Mouse (Mus musculus): ENCODE data around the gene Il10. TPM values are rescaled to one million over a fixed set of nuclear protein-coding genes. Genes with fewer than 3 reads are reported as not detected.

Gene Il10
- polyA plus RNA-seq, 1 experiment from 2014 or later: not detected

- 86% methylated on average over 7 of the region's 7 CpGs for WGBS
- Histone ChIP-seq H3K4me3 (ENCODE audit: low read depth, low read length) (no peak overlapping the region), H3K27ac (replicated peaks; ENCODE audit: low read depth, low read length) (no peak overlapping the region), H3K4me2 (ENCODE audit: low read depth, low read length) (no peak overlapping the region), H3K4me1 (ENCODE audit: control insufficient read depth, insufficient read depth, low read length) (peaks cover 20% of the 10 kb centered on the region), H3K9ac (ENCODE audit: low read depth, low read length) (no peak overlapping the region), H3K9me3 (ENCODE audit: control insufficient read depth, low read length) (no peaks in the 10 kb centered on the region), H3K27me3 (replicated peaks; ENCODE audit: control insufficient read depth, insufficient read depth, low read length) (no peaks in the 10 kb centered on the region), H3K36me3 (ENCODE audit: control insufficient read depth, insufficient read depth, low read length) (no peaks in the 10 kb centered on the region)
- no peak for ATAC-seq (ENCODE audit: low read depth)
- no peak for DNase-seq (ENCODE audit: low spot score)
Observed at GRCm38 (mm10) chr1:131072376-131072990, 52.8 kb downstream of the Il10 start.

- Histone ChIP-seq H3K9ac (ENCODE audit: low read depth, low read length) (no peak overlapping the region), H3K27ac (replicated peaks; ENCODE audit: low read depth, low read length) (peak overlapping the region; percentile 58), H3K4me3 (ENCODE audit: low read depth, low read length) (no peak overlapping the region), H3K9me3 (ENCODE audit: control insufficient read depth, low read length) (no peaks in the 10 kb centered on the region), H3K4me1 (ENCODE audit: control insufficient read depth, insufficient read depth, low read length) (peaks cover 28% of the 10 kb centered on the region), H3K36me3 (ENCODE audit: control insufficient read depth, insufficient read depth, low read length) (no peaks in the 10 kb centered on the region), H3K27me3 (replicated peaks; ENCODE audit: control insufficient read depth, insufficient read depth, low read length) (no peaks in the 10 kb centered on the region), H3K4me2 (ENCODE audit: low read depth, low read length) (no peak overlapping the region)
- DNase-seq (ENCODE audit: low spot score) (peak; percentile 71), ATAC-seq (ENCODE audit: low read depth) (no peak)
- 69% methylated on average over 8 of the region's 8 CpGs for WGBS
Observed at GRCm38 (mm10) chr1:131074524-131074938, 54.9 kb downstream of the Il10 start.

Other genes with a start within 250 kb of the Il10 start
- gene Fcamr, start 218.9 kb upstream of the Il10 start, polyA plus RNA-seq (2014; fragmentation: Nextera tagmentation; extraction: Ambion mirVana): 0.13 and 0.22 TPM in 2 replicates
- not detected in 2 replicates for gene Pigr, start 193.2 kb upstream of the Il10 start, polyA plus RNA-seq (2014; fragmentation: Nextera tagmentation; extraction: Ambion mirVana)
- not detected in 2 replicates for gene Fcmr, start 154.2 kb upstream of the Il10 start, polyA plus RNA-seq (2014; fragmentation: Nextera tagmentation; extraction: Ambion mirVana)
- not detected in 2 replicates for gene Il24, start 132.4 kb upstream of the Il10 start, polyA plus RNA-seq (2014; fragmentation: Nextera tagmentation; extraction: Ambion mirVana)
- not detected in 2 replicates for gene Il20, start 108.4 kb upstream of the Il10 start, polyA plus RNA-seq (2014; fragmentation: Nextera tagmentation; extraction: Ambion mirVana)
- gene Il19, start 79.7 kb upstream of the Il10 start, polyA plus RNA-seq (2014; fragmentation: Nextera tagmentation; extraction: Ambion mirVana): 0.21 and 0.25 TPM in 2 replicates
- gene Mapkapk2, start 78.0 kb downstream of the Il10 start, polyA plus RNA-seq (2014; fragmentation: Nextera tagmentation; extraction: Ambion mirVana): 47.8 and 48.0 TPM in 2 replicates
- gene Dyrk3, start 118.5 kb downstream of the Il10 start, polyA plus RNA-seq (2014; fragmentation: Nextera tagmentation; extraction: Ambion mirVana): 3.1 and 4.3 TPM in 2 replicates
- gene Eif2d, start 133.3 kb downstream of the Il10 start, polyA plus RNA-seq (2014; fragmentation: Nextera tagmentation; extraction: Ambion mirVana): 53.5 and 59.4 TPM in 2 replicates
- 3.1 and 4.0 TPM in 2 replicates for gene Rassf5, start 225.4 kb downstream of the Il10 start, polyA plus RNA-seq (2014; fragmentation: Nextera tagmentation; extraction: Ambion mirVana)